ENCODE assay signal across 17 mouse cellular contexts in the genomic region with DNA sequence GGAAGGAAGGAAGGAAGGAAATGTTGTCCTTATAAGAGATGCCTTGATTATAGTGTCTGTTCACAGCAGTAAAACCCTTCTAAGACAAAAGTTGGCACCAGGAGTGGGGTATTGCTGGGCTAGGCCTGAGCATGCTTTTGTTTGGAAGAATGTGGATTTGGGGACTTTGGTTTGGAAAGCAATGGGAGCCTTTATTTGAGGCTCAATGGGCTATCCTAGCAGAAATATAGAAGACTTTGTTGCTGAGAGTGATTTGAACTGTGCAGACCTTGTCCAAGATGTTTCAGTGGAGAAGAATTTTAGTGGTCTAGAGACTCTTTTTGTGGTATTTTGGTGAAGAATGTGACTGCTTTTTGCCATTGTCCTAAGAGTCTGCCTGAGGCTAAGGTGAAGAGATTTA.
"Had no signal": no experiment of that assay in that cellular context is flagged by ENCODE, and none has a peak within 500 bp of the region (broad histone marks: within the 10 kb centered on the region; RNA-seq: fewer than 3 reads in every experiment).

No protein-coding gene starts in this region.

- DNase-seq: left cerebral cortex, postnatal 4 days; liver; liver, embryonic 13.5 days; liver, postnatal 0 days; lung, adult 18-20 months; lung, adult 2 months; lung, embryonic 14.5 days; lung, postnatal 10 days; lung, postnatal 14 days; lung, postnatal 36 days; lung, postnatal 4 days; midbrain, embryonic 14.5 days had no signal

- ATAC-seq: liver, embryonic 12.5 days; liver, postnatal 0 days; lung, postnatal 0 days; midbrain, embryonic 13.5 days; midbrain, embryonic 15.5 days; midbrain, embryonic 16.5 days had no signal
